Mouse (Mus musculus) urinary bladder, adult 18-20 months (tissue): ENCODE results near the gene Calhm6.

Experiments
- DNase-seq, 2 experiments: peaks; one replicate each; pipeline ENCODE4 v3.0.0; 2022; ENCODE audit warnings: low spot score in 2 of 2, mixed read lengths in 2 of 2

Gene Calhm6

GRCm38 (mm10) chr10:34110863-34111465, 16.8 kb downstream of the Calhm6 start:
- DNase-seq, result no peak

GRCm38 (mm10) chr10:34096418-34096883, 31.3 kb downstream of the Calhm6 start, which contains the start of gene Calhm5:
TSS of gene Calhm5 (minus strand) at chr10:34096519.
- DNase-seq, result peak; percentile 9 to 27

GRCm38 (mm10) chr10:34095964-34096363, 31.8 kb downstream of the Calhm6 start:
- DNase-seq, result no peak

- no peak for DNase-seq
These were observed 32.6 kb downstream of the Calhm6 start for GRCm38 (mm10) chr10:34095147-34095546.

GRCm38 (mm10) chr10:34091888-34092287, 35.9 kb downstream of the Calhm6 start:
- no peak for DNase-seq

- DNase-seq, result no peak
These were observed 37.3 kb downstream of the Calhm6 start for GRCm38 (mm10) chr10:34090481-34090880.

GRCm38 (mm10) chr10:34089517-34089916, 38.3 kb downstream of the Calhm6 start:
- DNase-seq, result no peak

GRCm38 (mm10) chr10:34088515-34088914, 39.3 kb downstream of the Calhm6 start:
- DNase-seq, result no peak

- no peak for DNase-seq
These were observed 41.3 kb downstream of the Calhm6 start for GRCm38 (mm10) chr10:34086514-34086913.
